Mouse (Mus musculus): ENCODE data around the gene Snx17. TPM values are rescaled to one million over a fixed set of nuclear protein-coding genes. Genes with fewer than 3 reads are reported as not detected.
"Not testable (repeated sequence)": the region's sequence is repeated elsewhere in the genome, so short reads cannot be mapped to it uniquely, and the experiment has no call there.

Snx17 gene
- polyA plus RNA-seq, 1 experiment from 2014 or later = 114 TPM

GRCm38 (mm10) chr5:31199321-31199892 lies 6.4 kb downstream of the Snx17 start:
- peaks cover 83% of the 10 kb centered on the region for H3K36me3 ChIP-seq
- H3K4me1 ChIP-seq (replicated peaks) = peaks cover 35% of the 10 kb centered on the region
- peak overlapping the region; percentile 6; the same call in 1 of the 2 replicates for H3K4me3 ChIP-seq
- ATAC-seq (ENCODE audit: low read depth) = no peak
- 93% methylated on average over 19 of the region's 19 CpGs for WGBS
- H3K27ac ChIP-seq (replicated peaks) = no peak overlapping the region
- peaks cover 5% of the 10 kb centered on the region for H3K9me3 ChIP-seq
- H3K4me2 ChIP-seq = no peak overlapping the region
- no peaks in the 10 kb centered on the region for H3K27me3 ChIP-seq
- H3K9ac ChIP-seq = no peak overlapping the region

- Histone ChIP-seq H3K27ac (replicated peaks) (no peak overlapping the region), H3K4me1 (replicated peaks) (peaks cover 31% of the 10 kb centered on the region), H3K36me3 (peaks cover 83% of the 10 kb centered on the region), H3K9ac (no peak overlapping the region), H3K4me2 (no peak overlapping the region), H3K27me3 (no peaks in the 10 kb centered on the region), H3K4me3 (peak overlapping the region; percentile 6; the same call in 1 of the 2 replicates), H3K9me3 (peaks cover 5% of the 10 kb centered on the region)
- 79% methylated on average over 9 of the region's 9 CpGs for WGBS
- no peak for ATAC-seq (ENCODE audit: low read depth)
Observed at GRCm38 (mm10) chr5:31199893-31200292, 6.9 kb downstream of the Snx17 start.

- Histone ChIP-seq H3K27ac (replicated peaks) (no peak overlapping the region), H3K4me2 (peak overlapping the region; percentile 93), H3K4me3 (peak overlapping the region; percentile 85), H3K9ac (0 out of 2 replicates have a peak overlapping the region, but pooled peaks have one; percentile 94), H3K4me1 (replicated peaks) (peaks cover 31% of the 10 kb centered on the region), H3K9me3 (peaks cover 5% of the 10 kb centered on the region), H3K36me3 (peaks cover 83% of the 10 kb centered on the region), H3K27me3 (no peaks in the 10 kb centered on the region)
- ATAC-seq (ENCODE audit: low read depth) = no peak
- 92% methylated on average over 27 of the region's 27 CpGs for WGBS
Observed at GRCm38 (mm10) chr5:31200327-31200768, 7.3 kb downstream of the Snx17 start.

GRCm38 (mm10) chr5:31201042-31201741 lies 8.2 kb downstream of the Snx17 start:
- H3K36me3 ChIP-seq = peaks cover 83% of the 10 kb centered on the region
- H3K9ac ChIP-seq = peak overlapping the region; percentile 94
- H3K27me3 ChIP-seq = no peaks in the 10 kb centered on the region
- peak overlapping the region; percentile 87 for H3K27ac ChIP-seq (replicated peaks)
- H3K4me1 ChIP-seq (replicated peaks) = peaks cover 31% of the 10 kb centered on the region
- H3K4me2 ChIP-seq = peak overlapping the region; percentile 93
- H3K4me3 ChIP-seq = peak overlapping the region; percentile 85
- no peak for ATAC-seq (ENCODE audit: low read depth)
- 24% methylated on average over 13 of the region's 13 CpGs for WGBS
- H3K9me3 ChIP-seq = peaks cover 5% of the 10 kb centered on the region

- ATAC-seq (ENCODE audit: low read depth) = peak; percentile 97
- H3K36me3 ChIP-seq = peaks cover 81% of the 10 kb centered on the region
- WGBS = under 1% methylated on average over 51 of the region's 53 CpGs
- peak within 1 kb of the TSS; percentile 93 for H3K4me2 ChIP-seq
- H3K27ac ChIP-seq (replicated peaks) = peak within 1 kb of the TSS; percentile 89
- H3K9me3 ChIP-seq = peaks cover 5% of the 10 kb centered on the region
- no peaks in the 10 kb centered on the region for H3K27me3 ChIP-seq
- H3K4me3 ChIP-seq = peak within 1 kb of the TSS; percentile 85
- peaks cover 31% of the 10 kb centered on the region for H3K4me1 ChIP-seq (replicated peaks)
- H3K9ac ChIP-seq = peak within 1 kb of the TSS; percentile 94
Observed at GRCm38 (mm10) chr5:31201742-31202590, 8.9 kb downstream of the Snx17 start, which contains the start of gene Zfp513. Gene Zfp513, minus strand, starts transcription at chr5:31202303.

- H3K27ac ChIP-seq (replicated peaks) = peak overlapping the region; percentile 89
Observed at GRCm38 (mm10) chr5:31202933-31203332, 9.9 kb downstream of the Snx17 start.

GRCm38 (mm10) chr5:31203866-31204265 lies 10.8 kb downstream of the Snx17 start:
- no peak overlapping the region for H3K27ac ChIP-seq (replicated peaks)
- H3K4me3 ChIP-seq = no peak overlapping the region
- no peak overlapping the region for H3K9ac ChIP-seq
- no peaks in the 10 kb centered on the region for H3K27me3 ChIP-seq
- no peak overlapping the region for H3K4me2 ChIP-seq
- H3K9me3 ChIP-seq = peaks cover 5% of the 10 kb centered on the region
- no peak for ATAC-seq (ENCODE audit: low read depth)
- peaks cover 73% of the 10 kb centered on the region for H3K36me3 ChIP-seq
- WGBS = 94% methylated on average over 2 of the region's 2 CpGs
- H3K4me1 ChIP-seq (replicated peaks) = peaks cover 31% of the 10 kb centered on the region

More at GRCm38 (mm10) chr5:31202933-31203332, 9.9 kb downstream of the Snx17 start:
- H3K4me3 ChIP-seq = peak overlapping the region; percentile 85
- H3K4me2 ChIP-seq = peak overlapping the region; percentile 67
- no peaks in the 10 kb centered on the region for H3K27me3 ChIP-seq
- H3K9ac ChIP-seq = peak overlapping the region; percentile 70; the same call in 1 of the 2 replicates
- peaks cover 81% of the 10 kb centered on the region for H3K36me3 ChIP-seq
- ATAC-seq (ENCODE audit: low read depth) = no peak
- H3K4me1 ChIP-seq (replicated peaks) = peaks cover 31% of the 10 kb centered on the region
- H3K9me3 ChIP-seq = peaks cover 5% of the 10 kb centered on the region
- WGBS = 89% methylated on average over 7 of the region's 7 CpGs

- H3K27ac ChIP-seq (replicated peaks) = no peak overlapping the region
- H3K36me3 ChIP-seq = peaks cover 68% of the 10 kb centered on the region
- H3K9me3 ChIP-seq = peaks cover 5% of the 10 kb centered on the region
- H3K9ac ChIP-seq = no peak overlapping the region
- 95% methylated on average over 6 of the region's 6 CpGs for WGBS
- peaks cover 31% of the 10 kb centered on the region for H3K4me1 ChIP-seq (replicated peaks)
- H3K4me3 ChIP-seq = no peak overlapping the region
- no peaks in the 10 kb centered on the region for H3K27me3 ChIP-seq
- no peak overlapping the region for H3K4me2 ChIP-seq
- no peak for ATAC-seq (ENCODE audit: low read depth)
Observed at GRCm38 (mm10) chr5:31204421-31204820, 11.4 kb downstream of the Snx17 start.

- H3K4me2 ChIP-seq; H3K9ac ChIP-seq; H3K27me3 ChIP-seq; H3K4me3 ChIP-seq; H3K9me3 ChIP-seq; H3K27ac ChIP-seq (replicated peaks); ATAC-seq (ENCODE audit: low read depth); H3K36me3 ChIP-seq: not testable (repeated sequence)
- peaks cover 21% of the 10 kb centered on the region for H3K4me1 ChIP-seq (replicated peaks)
- 93% methylated on average over 6 of the region's 6 CpGs for WGBS
Observed at GRCm38 (mm10) chr5:31216554-31216953, 23.5 kb downstream of the Snx17 start.

GRCm38 (mm10) chr5:31218294-31218693 lies 25.3 kb downstream of the Snx17 start:
- no peaks in the 10 kb centered on the region for H3K36me3 ChIP-seq
- H3K9ac ChIP-seq = no peak overlapping the region
- H3K9me3 ChIP-seq = no peaks in the 10 kb centered on the region
- peaks cover 29% of the 10 kb centered on the region for H3K4me1 ChIP-seq (replicated peaks)
- H3K4me2 ChIP-seq = peak overlapping the region; percentile 82; the same call in 1 of the 2 replicates
- ATAC-seq (ENCODE audit: low read depth) = no peak
- no peak overlapping the region for H3K4me3 ChIP-seq
- H3K27ac ChIP-seq (replicated peaks) = no peak overlapping the region
- H3K27me3 ChIP-seq = no peaks in the 10 kb centered on the region
- WGBS = 60% methylated on average over 7 of the region's 7 CpGs

GRCm38 (mm10) chr5:31219070-31219469 lies 26.0 kb downstream of the Snx17 start:
- Histone ChIP-seq H3K9ac (peak overlapping the region; percentile 49), H3K4me2 (peak overlapping the region; percentile 82), H3K36me3 (no peaks in the 10 kb centered on the region), H3K4me3 (peak overlapping the region; percentile 75), H3K4me1 (replicated peaks) (peaks cover 29% of the 10 kb centered on the region), H3K27ac (replicated peaks) (no peak overlapping the region), H3K9me3 (no peaks in the 10 kb centered on the region), H3K27me3 (no peaks in the 10 kb centered on the region)
- no peak for ATAC-seq (ENCODE audit: low read depth)
- 8% methylated on average over 2 of the region's 2 CpGs for WGBS

- peak overlapping the region; percentile 75 for H3K4me3 ChIP-seq
- H3K9ac ChIP-seq = peak overlapping the region; percentile 96
- peak overlapping the region; percentile 94 for H3K27ac ChIP-seq (replicated peaks)
- WGBS = 2% methylated on average over 11 of the region's 11 CpGs
- ATAC-seq (ENCODE audit: low read depth) = no peak
- H3K4me1 ChIP-seq (replicated peaks) = peaks cover 29% of the 10 kb centered on the region
- no peaks in the 10 kb centered on the region for H3K36me3 ChIP-seq
- H3K4me2 ChIP-seq = peak overlapping the region; percentile 82
- no peaks in the 10 kb centered on the region for H3K9me3 ChIP-seq
- no peaks in the 10 kb centered on the region for H3K27me3 ChIP-seq
Observed at GRCm38 (mm10) chr5:31219474-31219873, 26.4 kb downstream of the Snx17 start.
